Mouse (Mus musculus) kidney, embryonic 14.5 days (tissue): ENCODE data around the gene Tmem95. TPM values are rescaled to one million over a fixed set of nuclear protein-coding genes. Genes with fewer than 3 reads are reported as not detected.

Experiments used
- ATAC-seq: fragments of 200-750 bp; cut with Nextera tagmentation; 2 replicates; pipeline ENCODE4 v1.8.0; 2017; ENCODE audit warnings: moderate number of reproducible peaks, mild to moderate bottlenecking, moderate TSS enrichment, moderate library complexity; ENCODE audit not compliant: low FRiP score, low TSS enrichment
- H3K27ac ChIP-seq: fragments of 300-500 bp; sonication (generic); 2 replicates; pipeline ENCODE4 v1.5.1; 2014; ENCODE audit warnings: low read depth, mild to moderate bottlenecking, low read length, moderate library complexity, mixed read lengths
- H3K27me3 ChIP-seq: fragments of 300-500 bp; sonication (generic); 2 replicates; pipeline ENCODE4 v1.6.1; 2014; ENCODE audit warnings: mild to moderate bottlenecking, low read length; ENCODE audit not compliant: control insufficient read depth, insufficient read depth
- H3K36me3 ChIP-seq: fragments of 300-500 bp; sonication (generic); 2 replicates; pipeline ENCODE4 v1.6.1; 2014; ENCODE audit warnings: low read length, mixed read lengths; ENCODE audit not compliant: control insufficient read depth, insufficient read depth
- H3K4me1 ChIP-seq: fragments of 300-500 bp; sonication (generic); 2 replicates; pipeline ENCODE4 v1.6.1; 2014; ENCODE audit warnings: low read length, mixed read lengths; ENCODE audit not compliant: control insufficient read depth, insufficient read depth
- H3K4me2 ChIP-seq: fragments of 300-500 bp; sonication (generic); replicated peaks from 2 replicates; pipeline ENCODE4 v1.6.1; 2014; ENCODE audit warnings: low read depth, mild to moderate bottlenecking, low read length
- H3K4me3 ChIP-seq: fragments of 300-500 bp; sonication (generic); 2 replicates; pipeline ENCODE4 v1.5.1; 2014; ENCODE audit warnings: mild to moderate bottlenecking, low read length
- H3K9ac ChIP-seq: fragments of 300-500 bp; sonication (generic); 2 replicates; pipeline ENCODE4 v1.6.1; 2014; ENCODE audit warnings: low read depth, mild to moderate bottlenecking, low read length, moderate library complexity
- H3K9me3 ChIP-seq: fragments of 300-500 bp; sonication (generic); 2 replicates; pipeline ENCODE4 v1.6.1; 2016; ENCODE audit warnings: low read length; ENCODE audit not compliant: control insufficient read depth
- WGBS: fragments of 180-500 bp; shearing (Covaris S2); extraction: QIAGEN DNeasy Blood & Tissue Kit; methylation state at CpG from one replicate; pipeline ENCODE4 v1.1.7; 2014; 5-methylcytosine and 5-hydroxymethylcytosine counted together
- polyA plus RNA-seq: library from polyadenylated mRNA; unstranded; fragments of >200 nt; fragmentation: Nextera tagmentation; extraction: Ambion mirVana; gene quantifications from 2 replicates; pipeline ENCODE4 v1.2.1, GENCODE M21; 2014

Tmem95 gene
- polyA plus RNA-seq, 1 experiment from 2014 or later = not detected

DNA sequence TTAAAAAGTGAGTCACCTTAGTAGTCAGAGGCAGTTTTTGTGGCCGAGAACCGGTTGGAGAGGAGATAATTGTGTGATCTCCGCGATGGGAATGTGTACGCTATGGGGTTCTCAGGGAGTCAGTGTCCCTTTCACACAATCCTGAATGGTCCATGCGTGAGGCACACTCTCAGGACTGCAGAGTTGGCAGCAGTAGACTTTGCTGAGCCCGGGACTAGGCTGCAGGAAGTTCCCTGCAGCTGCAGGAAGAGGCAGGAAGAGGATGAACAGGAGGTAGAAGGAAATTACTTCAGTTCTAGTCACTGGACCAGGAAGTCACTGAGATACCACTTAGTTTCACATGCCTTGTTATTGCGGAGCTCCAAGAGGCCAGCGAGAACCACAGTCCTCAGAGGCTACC lies 28.7 kb downstream of the Tmem95 start:
- no peak overlapping the region for H3K4me2 ChIP-seq
- no peak overlapping the region for H3K9ac ChIP-seq
- no peak for ATAC-seq
- no peaks in the 10 kb centered on the region for H3K27me3 ChIP-seq
- no peak overlapping the region for H3K4me3 ChIP-seq
- no peak overlapping the region for H3K27ac ChIP-seq
- 85% methylated on average over 9 of the region's 9 CpGs for WGBS
- H3K9me3 ChIP-seq = no peaks in the 10 kb centered on the region
- peaks cover 8% of the 10 kb centered on the region; the same call in 1 of the 2 replicates for H3K4me1 ChIP-seq
- peaks cover 43% of the 10 kb centered on the region for H3K36me3 ChIP-seq

GRCm38 (mm10) chr11:69848021-69848420 lies 29.8 kb downstream of the Tmem95 start:
- H3K36me3 ChIP-seq = peaks cover 43% of the 10 kb centered on the region
- no peak overlapping the region for H3K9ac ChIP-seq
- no peak for ATAC-seq
- no peaks in the 10 kb centered on the region for H3K27me3 ChIP-seq
- H3K27ac ChIP-seq = no peak overlapping the region
- H3K4me3 ChIP-seq = peak overlapping the region; percentile 80; the same call in 1 of the 2 replicates
- no peaks in the 10 kb centered on the region for H3K9me3 ChIP-seq
- H3K4me1 ChIP-seq = peaks cover 8% of the 10 kb centered on the region; the same call in 1 of the 2 replicates
- peak overlapping the region; percentile 82; the same call in 1 of the 2 replicates for H3K4me2 ChIP-seq
- 97% methylated on average over 6 of the region's 6 CpGs for WGBS

- peak overlapping the region; percentile 80 for H3K4me3 ChIP-seq
- ATAC-seq = peak; percentile 45
- H3K27me3 ChIP-seq = no peaks in the 10 kb centered on the region
- H3K9ac ChIP-seq = peak overlapping the region; percentile 86
- H3K36me3 ChIP-seq = peaks cover 39% of the 10 kb centered on the region
- H3K4me1 ChIP-seq = peaks cover 8% of the 10 kb centered on the region; the same call in 1 of the 2 replicates
- H3K27ac ChIP-seq = peak overlapping the region; percentile 97
- WGBS = 7% methylated on average over 37 of the region's 37 CpGs
- no peaks in the 10 kb centered on the region for H3K9me3 ChIP-seq
- H3K4me2 ChIP-seq = peak overlapping the region; percentile 82
Observed at GRCm38 (mm10) chr11:69846738-69847688, 30.8 kb downstream of the Tmem95 start.

GRCm38 (mm10) chr11:69846198-69846680 lies 31.6 kb downstream of the Tmem95 start, which contains the start of gene Plscr3:
TSS of gene Plscr3 (plus strand) at chr11:69846376.
- H3K9me3 ChIP-seq = no peaks in the 10 kb centered on the region
- under 1% methylated on average over 38 of the region's 38 CpGs for WGBS
- peak within 1 kb of the TSS; percentile 82 for H3K4me2 ChIP-seq
- H3K9ac ChIP-seq = peak within 1 kb of the TSS; percentile 86
- peaks cover 8% of the 10 kb centered on the region; the same call in 1 of the 2 replicates for H3K4me1 ChIP-seq
- H3K27ac ChIP-seq = peak within 1 kb of the TSS; percentile 97
- peaks cover 32% of the 10 kb centered on the region for H3K36me3 ChIP-seq
- ATAC-seq = peak; percentile 94
- H3K4me3 ChIP-seq = peak within 1 kb of the TSS; percentile 80
- H3K27me3 ChIP-seq = no peaks in the 10 kb centered on the region

- H3K9me3 ChIP-seq = no peaks in the 10 kb centered on the region
- H3K27me3 ChIP-seq = 0 out of 2 replicates have a peak, but pooled peaks cover 2% of the 10 kb centered on the region
- 2% methylated on average over 7 of the region's 7 CpGs for WGBS
- H3K9ac ChIP-seq = peak overlapping the region; percentile 63
- H3K4me3 ChIP-seq = peak overlapping the region; percentile 73
- ATAC-seq = no peak
- peaks cover 42% of the 10 kb centered on the region for H3K4me1 ChIP-seq
- H3K27ac ChIP-seq = peak overlapping the region; percentile 83
- H3K4me2 ChIP-seq = peak overlapping the region; percentile 98
- H3K36me3 ChIP-seq = no peaks in the 10 kb centered on the region
Observed at GRCm38 (mm10) chr11:69838714-69839104, 39.1 kb downstream of the Tmem95 start.

DNA sequence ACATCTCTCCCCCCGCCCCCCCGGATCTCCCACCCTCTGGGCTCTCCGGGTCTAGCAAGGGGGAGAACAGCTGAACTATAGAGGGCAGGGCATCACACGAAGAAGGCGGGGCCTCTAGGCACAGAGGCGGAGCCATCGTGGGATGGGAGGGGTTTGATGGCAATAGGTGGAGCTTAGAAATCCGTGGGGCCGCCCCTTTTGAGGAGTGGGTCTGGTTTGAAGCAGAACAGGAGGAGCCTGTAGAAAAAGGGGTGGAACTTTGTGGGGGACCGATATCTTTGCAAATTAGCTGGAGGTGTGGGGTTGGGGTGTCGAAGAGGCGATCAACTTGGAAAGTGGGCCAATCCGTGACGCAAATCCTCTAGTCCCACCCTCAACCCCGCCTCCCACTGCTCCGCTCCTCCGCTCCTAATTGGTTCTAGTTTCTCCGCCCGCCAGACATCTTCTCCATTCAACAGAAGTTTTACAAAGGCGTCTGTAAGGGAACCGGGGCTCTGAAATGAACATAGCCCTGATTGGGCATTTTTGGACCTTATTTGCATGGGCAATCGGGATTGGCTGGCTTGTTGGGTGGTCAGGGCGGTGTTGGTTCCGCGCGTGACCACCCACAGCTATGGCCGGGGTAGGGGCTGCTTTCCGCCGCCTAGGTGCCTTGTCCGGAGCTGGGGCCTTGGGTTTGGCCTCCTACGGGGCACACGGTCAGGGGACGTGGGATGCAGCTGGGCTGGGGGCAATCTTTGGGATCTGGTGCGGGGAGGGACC lies 39.7 kb downstream of the Tmem95 start, which contains the start of gene Tmem256:
Gene Tmem256 (plus strand): TSS at position 563 of the 762 bp plus-strand sequence.
- no peaks in the 10 kb centered on the region for H3K9me3 ChIP-seq
- H3K4me3 ChIP-seq = peak within 1 kb of the TSS; percentile 73
- peak within 1 kb of the TSS; percentile 79 for H3K9ac ChIP-seq
- H3K4me1 ChIP-seq = peaks cover 46% of the 10 kb centered on the region
- peak; percentile 90 for ATAC-seq
- H3K27ac ChIP-seq = peak within 1 kb of the TSS; percentile 83
- H3K27me3 ChIP-seq = 0 out of 2 replicates have a peak, but pooled peaks cover 2% of the 10 kb centered on the region
- peaks cover 4% of the 10 kb centered on the region; the same call in 1 of the 2 replicates for H3K36me3 ChIP-seq
- WGBS = under 1% methylated on average over 34 of the region's 34 CpGs
- peak within 1 kb of the TSS; percentile 98 for H3K4me2 ChIP-seq

- Histone ChIP-seq H3K4me2 (peak within 1 kb of the TSS; percentile 98), H3K27ac (peak within 1 kb of the TSS; percentile 83), H3K27me3 (0 out of 2 replicates have a peak, but pooled peaks cover 2% of the 10 kb centered on the region), H3K4me1 (peaks cover 46% of the 10 kb centered on the region), H3K9ac (peak within 1 kb of the TSS; percentile 79), H3K36me3 (peaks cover 10% of the 10 kb centered on the region; the same call in 1 of the 2 replicates), H3K9me3 (no peaks in the 10 kb centered on the region), H3K4me3 (peak within 1 kb of the TSS; percentile 73)
- ATAC-seq = no peak
- 0% methylated on average over 24 of the region's 32 CpGs for WGBS
Observed at GRCm38 (mm10) chr11:69837604-69837951, 40.2 kb downstream of the Tmem95 start, which contains the start of gene Nlgn2. TSS of gene Nlgn2 (minus strand) at chr11:69837784.
